Mouse (Mus musculus) kidney, postnatal 4 days (tissue): ENCODE measurements around the gene Tfap2a.

Experiments used
- DNase-seq, 2 experiments: peaks; one replicate each; pipeline ENCODE4 v3.0.0; 2021; ENCODE audit warnings: mixed read lengths in 2 of 2

The Tfap2a gene

GRCm38 (mm10) chr13:40738196-40738880 is at the start of gene Tfap2a:
Tfap2a (minus strand) TSS chr13:40738376.
- DNase-seq: peak; percentile 52 to 72

DNA sequence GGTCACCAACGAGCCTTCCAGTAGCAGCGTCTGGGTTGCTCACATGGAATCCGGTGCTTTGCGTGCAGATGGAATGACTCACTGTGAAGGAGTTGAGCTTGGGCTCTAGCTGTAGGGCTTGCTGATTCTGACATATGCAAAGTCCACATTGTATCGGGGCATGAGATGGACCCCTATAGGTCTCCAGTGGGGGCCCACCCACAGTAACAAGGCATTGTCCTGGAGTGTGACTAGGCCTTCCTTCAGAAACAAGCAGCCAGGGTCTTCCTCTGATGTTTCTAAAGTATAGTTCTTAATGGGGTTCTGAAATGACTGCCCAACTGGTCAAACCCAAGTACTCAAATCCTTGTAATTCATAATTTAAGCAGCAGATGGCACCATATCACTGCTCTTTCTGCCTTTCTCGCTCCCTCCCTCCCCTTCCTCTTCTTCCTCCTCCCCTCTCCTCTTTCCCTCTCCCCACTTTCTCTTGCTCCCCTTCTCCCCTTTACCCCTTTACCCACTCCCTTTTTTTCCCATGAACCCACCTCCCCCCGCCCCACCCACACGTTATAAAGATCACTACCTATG is 46.1 kb upstream of the Tfap2a start:
- no peak for DNase-seq

- no peak for DNase-seq
These were observed 19.8 kb upstream of the Tfap2a start for GRCm38 (mm10) chr13:40757995-40758394.

DNA sequence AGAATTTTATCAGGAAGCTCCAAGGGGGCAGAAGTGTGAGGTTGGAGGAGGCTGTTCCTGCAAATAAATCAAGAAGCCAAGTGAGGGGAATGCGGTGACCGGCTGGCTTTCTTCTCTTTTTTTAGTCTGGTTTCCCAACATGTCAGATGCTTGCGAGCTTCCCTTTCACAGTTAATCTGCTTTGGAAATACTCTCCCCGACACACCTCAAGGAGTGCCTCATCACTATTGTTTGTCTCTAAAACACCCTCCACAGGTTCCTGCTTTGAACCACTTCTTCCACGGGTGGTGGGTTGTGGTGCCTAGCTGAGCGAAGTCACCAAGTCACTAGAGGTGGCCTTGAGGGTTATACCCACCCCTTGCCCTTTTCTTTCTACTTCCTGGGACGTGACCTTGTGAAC is 18.2 kb upstream of the Tfap2a start:
- no peak for DNase-seq

DNA sequence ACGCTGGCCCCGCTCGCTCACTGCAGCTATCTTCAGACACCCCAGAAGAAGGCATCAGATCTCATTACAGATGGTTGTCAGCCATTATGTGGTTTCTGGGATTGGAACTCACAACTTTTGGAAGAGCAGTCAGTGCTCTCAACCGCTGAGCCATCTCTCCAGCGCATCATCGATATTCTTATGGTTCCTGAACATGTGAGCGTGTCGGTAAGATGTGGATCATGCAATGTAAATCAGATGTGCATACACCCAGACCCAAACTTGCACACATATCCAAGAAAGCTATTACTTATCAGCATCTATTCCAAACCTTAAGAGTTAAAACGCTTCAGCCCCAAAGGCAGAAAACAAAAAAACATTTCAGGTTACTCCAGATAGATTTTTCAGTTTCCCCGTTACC is 15.9 kb upstream of the Tfap2a start:
- DNase-seq: no peak

- no peak for DNase-seq
These were observed 13.7 kb upstream of the Tfap2a start for GRCm38 (mm10) chr13:40751889-40752288.

DNA sequence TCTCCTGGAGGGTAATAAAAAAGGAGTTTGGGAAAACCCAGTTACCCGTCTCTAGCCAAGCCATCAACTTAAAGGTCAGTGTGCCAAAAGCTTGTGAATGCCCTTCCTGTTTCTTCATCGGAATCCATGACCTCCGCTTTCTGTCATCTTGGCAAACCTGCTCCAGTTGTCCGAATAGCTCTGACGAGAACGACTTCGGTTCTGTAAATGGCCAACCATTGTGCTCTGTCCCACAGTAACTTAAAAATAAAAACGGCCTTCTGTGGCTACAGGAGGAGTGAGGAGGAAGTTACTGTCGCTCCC is 11.4 kb upstream of the Tfap2a start:
- DNase-seq: no peak

DNA sequence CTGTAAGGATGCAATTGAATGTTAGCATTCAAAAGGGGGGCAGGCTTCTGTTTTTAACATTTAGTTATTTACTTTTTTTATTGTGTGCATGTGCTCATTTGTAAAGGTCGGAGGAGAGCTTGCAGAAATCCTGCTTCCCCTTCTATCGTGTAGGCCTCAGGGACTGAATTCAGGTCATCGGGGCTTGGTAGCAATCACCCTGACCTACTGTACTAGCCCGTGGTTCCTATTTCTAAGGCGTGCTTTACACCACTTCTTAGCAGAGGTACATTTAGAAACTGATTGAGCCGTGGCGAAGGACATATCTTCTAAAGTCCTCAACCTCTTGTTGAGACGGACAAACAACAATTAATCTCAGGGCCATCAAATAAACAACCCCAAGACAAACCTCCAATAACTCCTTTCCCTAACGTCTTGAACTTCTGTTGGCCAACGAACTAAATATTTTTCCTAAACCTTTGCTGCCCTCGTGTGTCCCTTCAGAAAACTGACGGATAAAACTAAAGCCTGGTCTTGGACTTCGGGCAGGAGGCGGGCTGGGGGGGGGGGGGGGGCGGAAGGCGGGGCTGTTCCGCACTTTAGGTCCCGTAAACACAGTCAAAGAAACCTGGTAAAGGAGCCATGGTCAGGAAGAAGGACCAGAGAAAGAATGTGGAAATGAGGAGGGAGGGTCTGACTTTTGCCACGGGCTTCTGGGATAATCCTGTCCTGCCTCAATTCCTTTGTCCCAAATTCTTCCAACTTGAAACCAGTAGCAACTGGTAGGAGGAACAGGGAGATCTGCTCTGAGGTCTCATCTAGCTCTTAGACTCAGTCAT is 10.8 kb upstream of the Tfap2a start:
- DNase-seq: peak; percentile 21 to 40

DNA sequence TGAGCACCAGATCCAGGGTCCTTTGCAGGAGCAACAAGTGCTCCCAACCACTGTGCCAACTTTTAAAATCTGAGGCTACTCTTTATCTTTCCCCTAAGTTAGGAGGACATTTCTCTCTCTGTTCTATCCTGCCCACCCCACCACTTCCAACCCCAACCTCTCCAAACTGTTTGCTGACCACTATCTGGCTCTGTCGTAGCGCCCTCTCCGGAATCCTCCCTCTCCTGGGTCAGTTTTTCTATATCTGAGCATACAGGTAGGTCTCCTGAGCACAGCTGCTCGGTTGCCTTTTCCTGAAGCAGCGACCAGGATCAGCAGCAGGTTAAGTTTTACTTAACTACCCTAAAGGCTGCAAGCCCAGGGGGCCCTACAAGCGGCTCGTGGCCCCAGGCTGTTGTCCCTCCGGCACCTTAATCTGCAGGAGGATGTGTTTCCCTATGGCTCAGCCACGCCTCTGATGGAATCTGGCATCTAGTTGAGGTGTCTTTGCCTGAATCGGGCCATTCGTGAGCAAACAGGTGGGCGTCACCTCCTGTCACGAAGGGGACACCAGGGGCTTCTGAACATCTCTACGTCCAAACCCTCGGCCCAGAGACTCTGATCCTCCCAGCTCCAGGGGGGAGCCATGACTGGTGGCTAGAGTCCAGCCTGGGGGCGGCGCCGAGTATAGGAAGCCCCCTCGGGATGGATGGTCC is 6.1 kb upstream of the Tfap2a start:
- no peak for DNase-seq

DNA sequence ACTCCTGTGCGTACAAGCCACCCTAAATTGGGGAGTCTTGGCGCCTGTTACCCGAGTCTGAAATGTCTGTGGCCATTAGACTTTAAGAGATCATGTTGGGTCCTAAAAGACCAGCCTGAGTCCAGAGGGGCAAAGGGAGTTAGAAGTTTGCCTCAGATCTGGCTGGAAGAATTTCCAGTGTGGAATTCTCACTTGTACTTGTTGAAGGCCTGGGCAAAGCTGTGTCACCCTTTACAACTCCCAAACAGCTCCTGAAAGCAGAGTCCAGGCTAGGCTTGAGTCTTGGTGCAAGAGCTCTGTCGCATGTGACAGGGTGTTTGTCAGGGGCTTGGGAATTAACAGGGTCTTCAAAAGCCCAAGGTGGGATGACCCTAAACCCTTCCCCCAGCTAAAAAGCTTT is 5.0 kb upstream of the Tfap2a start:
- no peak for DNase-seq

DNA sequence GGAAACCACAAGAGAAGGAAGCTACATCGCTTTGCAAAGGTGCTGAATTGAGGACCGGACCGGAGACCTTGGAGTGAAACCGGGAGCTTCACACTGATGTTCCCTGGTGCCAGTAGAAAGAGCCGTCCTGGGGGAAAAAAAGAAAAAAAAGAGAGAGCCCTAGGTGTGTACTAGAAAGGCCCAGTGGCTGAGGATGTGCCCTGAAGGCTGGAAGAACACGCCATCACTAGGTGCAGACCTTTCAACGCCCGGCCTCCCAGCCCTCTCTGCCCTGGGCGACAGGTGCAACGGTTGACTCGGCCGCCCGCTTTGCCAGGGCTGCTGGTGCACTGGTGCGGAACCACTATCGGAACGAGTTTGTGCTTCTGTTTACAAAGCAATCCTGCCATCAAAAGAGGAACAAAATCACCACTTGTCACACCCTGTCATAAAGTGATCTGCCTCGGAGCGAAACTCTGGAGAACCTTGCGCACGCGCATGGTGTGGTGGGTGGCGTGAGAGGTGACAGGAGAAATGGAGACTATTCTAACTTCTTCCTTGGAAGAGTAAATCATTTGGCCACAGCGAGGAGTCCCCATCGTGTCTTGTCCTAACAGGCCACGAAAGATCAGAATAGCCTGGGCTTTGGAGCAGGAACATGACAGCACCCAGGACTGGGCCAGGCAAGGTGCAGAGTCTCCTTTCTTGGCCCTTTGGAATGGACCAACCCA is 3.8 kb upstream of the Tfap2a start:
- DNase-seq: peak in 1 of 2 experiments; percentile 43

DNA sequence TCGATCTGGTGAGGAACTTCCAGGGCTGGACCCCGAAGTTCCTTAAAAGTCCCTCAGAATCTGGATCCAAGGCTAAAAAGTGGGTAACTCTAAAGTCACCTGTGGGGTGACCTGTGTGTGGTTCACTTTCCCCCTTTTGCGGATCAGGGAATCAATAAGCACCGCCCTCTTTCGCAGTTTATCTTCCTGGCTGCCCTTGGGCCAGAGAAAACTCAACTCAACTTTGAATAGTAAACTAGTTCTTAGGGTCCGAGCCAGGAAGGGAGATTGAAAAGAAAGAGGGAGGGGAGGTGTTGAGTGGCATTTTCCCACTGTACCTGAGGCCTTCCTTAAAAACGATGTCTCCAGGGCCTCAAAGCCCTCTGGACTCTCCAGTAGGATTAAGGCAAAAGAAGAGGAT is 3.3 kb upstream of the Tfap2a start:
- no peak for DNase-seq

GRCm38 (mm10) chr13:40740727-40741360 is 2.7 kb upstream of the Tfap2a start:
- DNase-seq: no peak

- no peak for DNase-seq
These were observed 1.7 kb upstream of the Tfap2a start for GRCm38 (mm10) chr13:40739901-40740300.

GRCm38 (mm10) chr13:40739121-40739650 is 1.0 kb upstream of the Tfap2a start:
- DNase-seq: no peak

GRCm38 (mm10) chr13:40737761-40738160 is 415 bp downstream of the Tfap2a start:
- DNase-seq: peak in 1 of 2 experiments; percentile 50

DNA sequence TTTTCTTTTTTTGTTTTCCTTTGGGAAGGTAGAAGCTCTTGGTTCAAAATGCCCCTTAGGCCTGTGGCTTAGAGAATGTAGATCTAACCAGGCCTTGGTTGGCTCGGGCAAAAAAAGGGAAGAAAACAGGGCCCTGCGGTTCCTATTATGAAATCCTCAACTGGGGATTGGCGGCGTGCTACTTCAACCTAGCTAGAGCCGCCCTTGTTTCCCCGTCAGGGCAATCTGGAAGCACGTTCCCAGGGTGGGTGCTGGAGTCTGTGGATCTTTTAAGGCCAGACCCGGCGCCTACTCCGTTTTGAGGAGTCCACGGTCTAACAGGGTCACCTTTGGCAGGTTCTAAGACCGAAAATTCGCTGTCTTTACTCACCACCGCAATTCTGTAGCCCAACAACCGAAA is 1.1 kb downstream of the Tfap2a start:
- DNase-seq: peak in 1 of 2 experiments; percentile 23

DNA sequence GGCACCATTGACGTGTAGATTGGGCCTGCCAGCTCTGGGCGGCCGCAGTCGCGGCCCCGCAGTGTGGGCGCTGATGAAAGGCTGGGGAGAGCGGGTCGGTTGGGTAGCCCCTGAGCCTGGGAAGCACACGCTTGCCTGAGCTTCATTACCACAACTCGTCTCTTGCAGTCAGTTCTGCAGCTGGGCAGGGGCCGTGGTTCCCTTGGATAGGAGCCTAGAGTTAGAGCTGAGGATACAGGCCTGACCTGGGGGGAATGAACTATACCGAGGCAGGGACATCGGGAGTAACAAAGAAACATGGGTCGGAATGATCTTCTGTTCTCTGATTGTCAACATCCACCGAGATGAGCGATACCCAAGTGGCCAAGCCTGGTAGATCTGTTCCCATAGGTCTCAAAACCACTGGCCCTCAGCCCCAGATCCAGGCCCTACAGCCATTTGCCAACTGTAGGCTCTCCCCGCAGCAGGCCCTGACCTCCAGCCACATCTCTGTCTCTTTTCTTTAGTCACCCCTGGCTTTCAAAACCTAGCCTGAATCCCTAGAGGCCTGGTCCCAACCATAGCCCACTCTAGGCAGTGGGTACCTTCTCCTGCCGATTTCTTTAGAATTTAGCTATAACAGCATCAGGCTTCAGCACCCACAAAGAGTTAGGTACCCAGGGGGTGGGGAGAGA is 1.9 kb downstream of the Tfap2a start:
- DNase-seq: peak in 1 of 2 experiments; percentile 37

- peak in 1 of 2 experiments; percentile 32 for DNase-seq
These were observed 2.6 kb downstream of the Tfap2a start for GRCm38 (mm10) chr13:40735416-40736106.

DNA sequence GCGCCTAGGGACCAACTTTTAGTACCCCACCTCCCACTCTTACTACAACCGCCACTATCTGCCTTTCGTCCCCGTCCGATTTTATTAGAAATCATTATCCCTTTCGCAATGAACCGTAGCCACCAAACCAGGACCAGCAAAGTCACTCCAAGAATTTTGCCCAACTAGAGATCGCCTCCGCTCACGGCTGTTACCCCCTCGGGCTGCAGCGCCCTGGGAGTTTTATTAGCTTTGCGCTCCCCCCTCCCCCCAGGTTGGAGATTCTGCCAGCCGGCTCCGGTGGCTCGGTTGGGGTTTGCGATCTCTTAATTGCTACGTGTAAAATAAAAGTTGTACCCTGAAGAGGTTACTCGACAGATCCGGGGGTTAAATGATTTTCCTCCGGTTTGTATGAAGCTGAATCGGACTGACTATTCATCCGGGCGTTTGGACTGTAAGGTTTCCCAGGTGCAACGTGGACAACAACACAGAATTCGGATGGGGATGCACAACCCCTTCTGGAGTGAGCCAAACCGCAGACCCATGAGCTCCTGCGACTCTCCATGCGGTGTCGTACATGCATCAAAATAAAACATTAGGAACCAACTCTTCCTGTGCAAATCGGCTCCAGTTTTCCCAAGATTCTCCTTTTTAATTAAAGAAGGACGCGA is 3.7 kb downstream of the Tfap2a start:
- no peak for DNase-seq
